Mouse (Mus musculus) limb, embryonic 11.5 days (tissue): Measurements from ENCODE around the gene Rfk. TPM values are rescaled to one million over a fixed set of nuclear protein-coding genes. Genes with fewer than 3 reads are reported as not detected.

ENCODE experiments used
- ATAC-seq: fragments of 200-750 bp; cut with Nextera tagmentation; 2 replicates; pipeline ENCODE4 v1.8.0; 2017; ENCODE audit warnings: low read depth; ENCODE audit not compliant: insufficient number of reproducible peaks, low FRiP score, low TSS enrichment
- DNase-seq: peaks from one replicate; pipeline ENCODE4 v3.0.0-alpha.2; 2015; ENCODE audit warnings: low spot score
- H3K27ac ChIP-seq: fragments of 300-500 bp; sonication (generic); replicated peaks from 2 replicates; pipeline ENCODE4 v1.5.1; 2014; ENCODE audit warnings: low read depth, mild to moderate bottlenecking, low read length
- H3K27me3 ChIP-seq: fragments of 300-500 bp; sonication (generic); 2 replicates; pipeline ENCODE4 v1.6.1; 2014; ENCODE audit warnings: mild to moderate bottlenecking, low read length, mixed read lengths; ENCODE audit not compliant: control insufficient read depth, insufficient read depth
- H3K36me3 ChIP-seq: fragments of 300-500 bp; sonication (generic); 2 replicates; pipeline ENCODE4 v1.6.1; 2014; ENCODE audit warnings: mild to moderate bottlenecking, low read length, moderate library complexity, mixed read lengths; ENCODE audit not compliant: control insufficient read depth, insufficient read depth
- H3K4me1 ChIP-seq: fragments of 300-500 bp; sonication (generic); 2 replicates; pipeline ENCODE4 v1.6.1; 2014; ENCODE audit warnings: low read length, mixed read lengths; ENCODE audit not compliant: control insufficient read depth, insufficient read depth
- H3K4me2 ChIP-seq: fragments of 300-500 bp; sonication (generic); 2 replicates; pipeline ENCODE4 v1.6.1; 2014; ENCODE audit warnings: low read depth, mild to moderate bottlenecking, moderate library complexity; ENCODE audit not compliant: severe bottlenecking
- H3K4me3 ChIP-seq: fragments of 300-500 bp; sonication (generic); 2 replicates; pipeline ENCODE4 v1.5.1; 2014; ENCODE audit warnings: low read depth, low read length
- H3K9ac ChIP-seq: fragments of 300-500 bp; sonication (generic); 2 replicates; pipeline ENCODE4 v1.6.1; 2014; ENCODE audit warnings: mild to moderate bottlenecking, low read length
- H3K9me3 ChIP-seq: fragments of 300-500 bp; sonication (generic); 2 replicates; pipeline ENCODE4 v1.6.1; 2016; ENCODE audit warnings: low read length; ENCODE audit not compliant: control insufficient read depth
- WGBS: fragments of 180-500 bp; shearing (Covaris S2); extraction: QIAGEN DNeasy Blood & Tissue Kit; methylation state at CpG from one replicate; pipeline ENCODE4 v1.1.7; 2014; 5-methylcytosine and 5-hydroxymethylcytosine counted together
- polyA plus RNA-seq: library from polyadenylated mRNA; unstranded; fragments of >200 nt; fragmentation: Nextera tagmentation; extraction: Ambion mirVana; gene quantifications from 2 replicates; pipeline ENCODE4 v1.2.1, GENCODE M21; 2014

The Rfk gene
- polyA plus RNA-seq, 1 experiment from 2014 or later, result 68.7 TPM

GRCm38 (mm10) chr19:17443581-17443980 lies 49.7 kb downstream of the Rfk start:
- 91% methylated on average over 7 of the region's 7 CpGs for WGBS
- H3K4me2 ChIP-seq, result no peak overlapping the region
- ATAC-seq (no peak), DNase-seq (no peak)
- no peak overlapping the region for H3K27ac ChIP-seq
- H3K4me3 ChIP-seq, result no peak overlapping the region
- no peaks in the 10 kb centered on the region for H3K4me1 ChIP-seq
- H3K9me3 ChIP-seq, result no peaks in the 10 kb centered on the region
- no peaks in the 10 kb centered on the region for H3K27me3 ChIP-seq
- no peak overlapping the region for H3K9ac ChIP-seq
- H3K36me3 ChIP-seq, result no peaks in the 10 kb centered on the region

Other genes starting within 250 kb of the Rfk start
- 5.2 and 5.3 TPM in 2 replicates for gene Gcnt1, start 21.2 kb upstream of the Rfk start, polyA plus RNA-seq